In genomic region chr3:95140289-95140595, GRCm38 (mm10) we compare ENCODE assay signal across 15 mouse cellular contexts. TPM values are rescaled to one million over a fixed set of nuclear protein-coding genes. Genes with fewer than 3 reads are reported as not detected.
DNase-seq lines count a peak whose midpoint lies in the region; ATAC-seq and TF ChIP-seq lines count a peak whose summit lies in the region.
"Had no signal": no experiment of that assay in that cellular context is flagged by ENCODE, and none has a peak within 500 bp of the region (broad histone marks: within the 10 kb centered on the region; RNA-seq: fewer than 3 reads in every experiment).

No protein-coding gene starts in this region.

- intact Hi-C loops in heart, postnatal 25 days (cut with DNase I), result no loop called here

- TF ChIP-seq EP300 in liver, postnatal 0 days (IDR thresholded peaks at IDR 0.05; ENCODE audit: low read depth), result no peak

- WGBS in heart, embryonic 13.5 days, result 48% methylated on average over 18 of the region's 18 CpGs
- WGBS in spleen, adult 2 months, result 87% methylated on average over 18 of the region's 18 CpGs
- 78% methylated on average over 18 of the region's 18 CpGs for WGBS in bone marrow, adult 2 months
- WGBS in liver, postnatal 0 days (ENCODE audit: insufficient replicate concordance), result 71% methylated on average over 18 of the region's 18 CpGs
- 70% methylated on average over 18 of the region's 18 CpGs for WGBS in hindbrain, embryonic 16.5 days

- no peak for DNase-seq in heart, postnatal 25 days (ENCODE audit: low spot score)
- no peak for DNase-seq in spleen, adult 2 months (ENCODE audit: low read depth in 1 of 2, low spot score in 2 of 2)
- DNase-seq in spleen, postnatal 36 days (ENCODE audit: low spot score in 2 of 2), result no peak
- DNase-seq in liver, postnatal 0 days, result no peak
- no peak for DNase-seq in frontal cortex, postnatal 25 days (ENCODE audit: low spot score in 2 of 2)
- DNase-seq: embryo, embryonic 11 days; gastrocnemius, postnatal 25 days; kidney, postnatal 4 days; lung, postnatal 14 days; thymus, postnatal 25 days had no signal

- H3K27me3 ChIP-seq in heart, embryonic 13.5 days (replicated peaks), result no peaks in the 10 kb centered on the region
- no peaks in the 10 kb centered on the region for H3K27me3 ChIP-seq in spleen, adult 2 months (ENCODE audit: control insufficient read depth, insufficient read depth, low read length)
- no peaks in the 10 kb centered on the region for H3K27me3 ChIP-seq in liver, postnatal 0 days (ENCODE audit: insufficient read depth, low read length)
- H3K27me3 ChIP-seq in hindbrain, embryonic 16.5 days (replicated peaks; ENCODE audit: control insufficient read depth, insufficient read depth, low read length), result no peaks in the 10 kb centered on the region

- H3K4me3 ChIP-seq in heart, embryonic 13.5 days, result peak overlapping the region; percentile 21
- H3K4me3 ChIP-seq in spleen, adult 2 months (ENCODE audit: extremely low read depth, insufficient read depth, insufficient read length), result peak overlapping the region; percentile 8; the same call in 1 of the 2 replicates
- H3K4me3 ChIP-seq in bone marrow, adult 2 months (replicated peaks; ENCODE audit: control insufficient read depth, low read depth, low read length), result peak overlapping the region; percentile 63
- peak overlapping the region; percentile 45; the same call in 1 of the 2 replicates for H3K4me3 ChIP-seq in liver, postnatal 0 days (ENCODE audit: low read depth, low read length)
- H3K4me3 ChIP-seq in hindbrain, embryonic 16.5 days (ENCODE audit: low read length), result no peak overlapping the region

- no peak for TF ChIP-seq POLR2A in spleen, adult 2 months (IDR thresholded peaks at IDR 0.05; ENCODE audit: low read depth, low read length)
- 0 out of 2 replicates have a peak, but pooled peaks have one; percentile 12 for TF ChIP-seq POLR2A in bone marrow, adult 2 months (IDR thresholded peaks at IDR 0.05; ENCODE audit: borderline replicate concordance, control insufficient read depth, low read depth, low read length)

- ATAC-seq in heart, embryonic 13.5 days (ENCODE audit: extremely low read depth, insufficient number of reproducible peaks, low FRiP score, low TSS enrichment), result no peak
- no peak for ATAC-seq in liver, postnatal 0 days
- no peak for ATAC-seq in hindbrain, embryonic 16.5 days
- ATAC-seq: CD4-positive, CD25-positive, alpha-beta regulatory T cell, adult 4 months; hindbrain, postnatal 0 days had no signal

- H3K36me3 ChIP-seq in heart, embryonic 13.5 days, result peaks cover 18% of the 10 kb centered on the region
- peaks cover 12% of the 10 kb centered on the region for H3K36me3 ChIP-seq in spleen, adult 2 months (ENCODE audit: control insufficient read depth, insufficient read depth, low read length)
- peaks cover 16% of the 10 kb centered on the region; the same call in 1 of the 2 replicates for H3K36me3 ChIP-seq in liver, postnatal 0 days (replicated peaks; ENCODE audit: insufficient read depth, low read length)
- H3K36me3 ChIP-seq in hindbrain, embryonic 16.5 days (ENCODE audit: control insufficient read depth, insufficient read depth, low read length), result peaks cover 8% of the 10 kb centered on the region; the same call in 1 of the 2 replicates

- peaks cover 10% of the 10 kb centered on the region for H3K4me1 ChIP-seq in heart, embryonic 13.5 days
- peaks cover 32% of the 10 kb centered on the region; the same call in 1 of the 2 replicates for H3K4me1 ChIP-seq in spleen, adult 2 months (ENCODE audit: control insufficient read depth, insufficient read depth, insufficient read length)
- peaks cover 3% of the 10 kb centered on the region for H3K4me1 ChIP-seq in bone marrow, adult 2 months (ENCODE audit: control insufficient read depth, insufficient read depth, low read length)
- H3K4me1 ChIP-seq in liver, postnatal 0 days (ENCODE audit: insufficient read depth), result peaks cover 33% of the 10 kb centered on the region
- H3K4me1 ChIP-seq in hindbrain, embryonic 16.5 days (ENCODE audit: control insufficient read depth, insufficient read depth, low read depth, low read length), result peaks cover 8% of the 10 kb centered on the region

- peak overlapping the region; percentile 56 for H3K4me2 ChIP-seq in heart, embryonic 13.5 days
- peak overlapping the region; percentile 60 for H3K4me2 ChIP-seq in liver, postnatal 0 days (ENCODE audit: low read depth, low read length)
- H3K4me2 ChIP-seq in hindbrain, embryonic 16.5 days (ENCODE audit: low read length), result no peak overlapping the region

- H3K9me3 ChIP-seq in heart, embryonic 13.5 days, result no peaks in the 10 kb centered on the region
- no peaks in the 10 kb centered on the region for H3K9me3 ChIP-seq in liver, postnatal 0 days (ENCODE audit: low read length)
- H3K9me3 ChIP-seq in hindbrain, embryonic 16.5 days (ENCODE audit: control insufficient read depth, low read length), result no peaks in the 10 kb centered on the region

- peak overlapping the region; percentile 25 for H3K9ac ChIP-seq in heart, embryonic 13.5 days
- no peak overlapping the region for H3K9ac ChIP-seq in liver, postnatal 0 days (replicated peaks)
- no peak overlapping the region for H3K9ac ChIP-seq in hindbrain, embryonic 16.5 days (ENCODE audit: low read depth, low read length)

- TF ChIP-seq CTCF in spleen, adult 2 months (IDR thresholded peaks at IDR 0.05; ENCODE audit: extremely low read depth, insufficient read depth, insufficient read length, insufficient replicate concordance), result no peak
- no peak for TF ChIP-seq CTCF in bone marrow, adult 2 months (IDR thresholded peaks at IDR 0.05; ENCODE audit: control insufficient read depth, insufficient read depth, low read length)
- TF ChIP-seq CTCF in liver, postnatal 0 days (IDR thresholded peaks at IDR 0.05; ENCODE audit: low read depth), result no peak

- H3K27ac ChIP-seq in heart, embryonic 13.5 days (replicated peaks), result no peak overlapping the region
- peak overlapping the region; percentile 64 for H3K27ac ChIP-seq in spleen, adult 2 months (ENCODE audit: insufficient read depth, low read length)
- peak overlapping the region; percentile 74 for H3K27ac ChIP-seq in bone marrow, adult 2 months (ENCODE audit: control insufficient read depth, insufficient read depth, low read depth, low read length, poor library complexity)
- H3K27ac ChIP-seq in liver, postnatal 0 days (ENCODE audit: low read depth), result peak overlapping the region; percentile 86
- no peak overlapping the region for H3K27ac ChIP-seq in hindbrain, embryonic 16.5 days (ENCODE audit: low read depth, low read length)
- H3K27ac ChIP-seq: hindbrain, postnatal 0 days had no signal

RNA-seq across cellular contexts. Expression of gene Tnfaip8l2, which starts 1.9 kb away (rescaled TPM):
- 2.1 and 2.8 TPM in 2 replicates for polyA plus RNA-seq in heart, embryonic 13.5 days (2015; fragmentation: Nextera tagmentation; extraction: Ambion mirVana)
- 1 to 10 TPM; 2.0 to 2.1 TPM for total RNA-seq in heart, postnatal 25 days (2021)
- 89.1 and 132 TPM in 2 replicates for polyA plus RNA-seq in spleen, adult 2 months (2012; rRNA removed)
- 11.7 and 41.8 TPM in 2 replicates for polyA plus RNA-seq in bone marrow, adult 2 months (2011; ENCODE audit: insufficient read depth, insufficient read length, low replicate concordance, missing spikeins)
- 13.0 and 13.1 TPM in 2 replicates for polyA plus RNA-seq in liver, postnatal 0 days (2015; fragmentation: Nextera tagmentation; extraction: Ambion mirVana)
- 3.0 and 3.3 TPM in 2 replicates for polyA plus RNA-seq in hindbrain, embryonic 16.5 days (2015; fragmentation: Nextera tagmentation; extraction: Ambion mirVana)

RNA-seq across cellular contexts. Expression of gene Lysmd1, which starts 6.4 kb away (rescaled TPM):
- 8.8 and 9.8 TPM in 2 replicates for polyA plus RNA-seq in heart, embryonic 13.5 days (2015; fragmentation: Nextera tagmentation; extraction: Ambion mirVana)
- total RNA-seq in heart, postnatal 25 days (2021), result 1 to 10 TPM; 6.7 to 7.9 TPM
- polyA plus RNA-seq in spleen, adult 2 months (2012; rRNA removed), result 4.7 and 5.3 TPM in 2 replicates
- 9.4 and 10.9 TPM in 2 replicates for polyA plus RNA-seq in bone marrow, adult 2 months (2011; ENCODE audit: insufficient read depth, insufficient read length, low replicate concordance, missing spikeins)
- 6.7 and 7.0 TPM in 2 replicates for polyA plus RNA-seq in liver, postnatal 0 days (2015; fragmentation: Nextera tagmentation; extraction: Ambion mirVana)
- polyA plus RNA-seq in hindbrain, embryonic 16.5 days (2015; fragmentation: Nextera tagmentation; extraction: Ambion mirVana), result 51.9 and 52.3 TPM in 2 replicates

RNA-seq across cellular contexts. Expression of gene Scnm1, which starts 6.4 kb away (rescaled TPM):
- 51.7 and 54.2 TPM in 2 replicates for polyA plus RNA-seq in heart, embryonic 13.5 days (2015; fragmentation: Nextera tagmentation; extraction: Ambion mirVana)
- total RNA-seq in heart, postnatal 25 days (2021), result 10 to 100 TPM; 28.3 to 31.4 TPM
- 25.2 and 29.4 TPM in 2 replicates for polyA plus RNA-seq in spleen, adult 2 months (2012; rRNA removed)
- 72.6 and 130 TPM in 2 replicates for polyA plus RNA-seq in bone marrow, adult 2 months (2011; ENCODE audit: insufficient read depth, insufficient read length, low replicate concordance, missing spikeins)
- polyA plus RNA-seq in liver, postnatal 0 days (2015; fragmentation: Nextera tagmentation; extraction: Ambion mirVana), result 19.3 and 23.7 TPM in 2 replicates
- polyA plus RNA-seq in hindbrain, embryonic 16.5 days (2015; fragmentation: Nextera tagmentation; extraction: Ambion mirVana), result 83.2 and 83.6 TPM in 2 replicates

RNA-seq across cellular contexts. Expression of gene Tmod4, which starts 16.0 kb away (rescaled TPM):
- polyA plus RNA-seq in heart, embryonic 13.5 days (2015; fragmentation: Nextera tagmentation; extraction: Ambion mirVana), result 0.82 and 1.4 TPM in 2 replicates
- total RNA-seq in heart, postnatal 25 days (2021), result 10 to 100 TPM; 17.3 to 24.5 TPM
- polyA plus RNA-seq in spleen, adult 2 months (2012; rRNA removed), result 0.69 and 0.91 TPM in 2 replicates
- polyA plus RNA-seq in bone marrow, adult 2 months (2011; ENCODE audit: insufficient read depth, insufficient read length, low replicate concordance, missing spikeins), result 4.5 and 6.1 TPM in 2 replicates
- 0.19 and 1.5 TPM in 2 replicates for polyA plus RNA-seq in liver, postnatal 0 days (2015; fragmentation: Nextera tagmentation; extraction: Ambion mirVana)
- 0.98 and 1.7 TPM in 2 replicates for polyA plus RNA-seq in hindbrain, embryonic 16.5 days (2015; fragmentation: Nextera tagmentation; extraction: Ambion mirVana)

RNA-seq across cellular contexts. Expression of gene Sema6c, which starts 20.0 kb away (rescaled TPM):
- polyA plus RNA-seq in heart, embryonic 13.5 days (2015; fragmentation: Nextera tagmentation; extraction: Ambion mirVana), result 2.9 and 3.0 TPM in 2 replicates
- total RNA-seq in heart, postnatal 25 days (2021), result 1 to 10 TPM; 7.3 to 9.4 TPM
- polyA plus RNA-seq in spleen, adult 2 months (2012; rRNA removed), result 2.2 TPM in 2 replicates
- 0.49 and 1.2 TPM in 2 replicates for polyA plus RNA-seq in bone marrow, adult 2 months (2011; ENCODE audit: insufficient read depth, insufficient read length, low replicate concordance, missing spikeins)
- 0.28 and 0.71 TPM in 2 replicates for polyA plus RNA-seq in liver, postnatal 0 days (2015; fragmentation: Nextera tagmentation; extraction: Ambion mirVana)
- polyA plus RNA-seq in hindbrain, embryonic 16.5 days (2015; fragmentation: Nextera tagmentation; extraction: Ambion mirVana), result 15.2 and 21.8 TPM in 2 replicates

Comparison
In these comparisons a context has a peak if more than half of its experiments do, and no peak if none do; other contexts are left out.
1. H3K27ac ChIP-seq: peak in spleen, adult 2 months (single experiment), bone marrow, adult 2 months (single experiment) and liver, postnatal 0 days (single experiment); none in heart, embryonic 13.5 days (single experiment) and hindbrain, embryonic 16.5 days (single experiment).